Mouse (Mus musculus) small intestine, adult 2 months (tissue): Measurements from ENCODE around the gene Tmem139.

Source experiments
- CTCF ChIP-seq: fragments of 200-500 bp; IDR thresholded peaks from 2 replicates; pipeline ENCODE4 v1.5.1; 2012; ENCODE audit warnings: low read depth, mild to moderate bottlenecking, control low read depth, inconsistent platforms, low read length, moderate library complexity, mixed read lengths; ENCODE audit not compliant: insufficient replicate concordance, insufficient read length; ENCODE audit errors: extremely low read depth
- POLR2A ChIP-seq: fragments of 200-500 bp; IDR thresholded peaks from 2 replicates; pipeline ENCODE4 v1.6.1; 2012; ENCODE audit warnings: low read depth, mild to moderate bottlenecking, control low read depth, inconsistent platforms, low read length, moderate library complexity

- TF ChIP-seq CTCF = no peak
- no peak for TF ChIP-seq POLR2A
Measured at GRCm38 (mm10) chr6:42241311-42242045, 20.3 kb upstream of the Tmem139 start.
